ENCODE assay signal across 19 mouse cellular contexts in genomic region chr16:80408621-80409020, GRCm38 (mm10).
DNase-seq lines count a peak whose midpoint lies in the region.
"Had no signal": no experiment of that assay in that cellular context is flagged by ENCODE, and none has a peak within 500 bp of the region (broad histone marks: within the 10 kb centered on the region; RNA-seq: fewer than 3 reads in every experiment).

No protein-coding gene starts in this region.

- H3K9me3 ChIP-seq in embryonic facial prominence, embryonic 10.5 days: no peaks in the 10 kb centered on the region
- H3K9me3 ChIP-seq: embryonic facial prominence, embryonic 13.5 days; embryonic facial prominence, embryonic 15.5 days; forebrain, embryonic 10.5 days; forebrain, embryonic 12.5 days had no signal

- H3K36me3 ChIP-seq in embryonic facial prominence, embryonic 10.5 days (replicated peaks): no peaks in the 10 kb centered on the region
- H3K36me3 ChIP-seq: embryonic facial prominence, embryonic 13.5 days; embryonic facial prominence, embryonic 15.5 days; forebrain, embryonic 10.5 days; forebrain, embryonic 12.5 days; G1E had no signal

- DNase-seq in Muller cell, postnatal 12 days (ENCODE audit: inconsistent ontology term): peak; percentile 73
- peak; percentile 27 for DNase-seq in fibroblast of lung, adult 2 months (ENCODE audit: low read depth)
- DNase-seq in adrenal gland, postnatal 10 days: no peak
- no peak for DNase-seq in right cerebral cortex, adult 2 months (ENCODE audit: low spot score in 2 of 2)
- DNase-seq in embryonic facial prominence, embryonic 10.5 days (ENCODE audit: low spot score): no peak
- DNase-seq: adrenal gland, adult 2 months; adrenal gland, postnatal 14 days; adrenal gland, postnatal 36 days; cerebellum, adult 11-12 months; cerebellum, adult 2 months; cerebellum, adult 9-10 months; cerebellum, postnatal 10 days; cerebellum, postnatal 25 days had no signal

- no peak overlapping the region for H3K27ac ChIP-seq in embryonic facial prominence, embryonic 10.5 days (replicated peaks)
- H3K27ac ChIP-seq: embryonic facial prominence, embryonic 13.5 days; embryonic facial prominence, embryonic 15.5 days; forebrain, embryonic 10.5 days; forebrain, embryonic 12.5 days had no signal

- H3K4me3 ChIP-seq in embryonic facial prominence, embryonic 10.5 days: no peak overlapping the region
- H3K4me3 ChIP-seq: embryonic facial prominence, embryonic 13.5 days; embryonic facial prominence, embryonic 15.5 days; forebrain, embryonic 10.5 days; forebrain, embryonic 12.5 days had no signal

- no peaks in the 10 kb centered on the region for H3K4me1 ChIP-seq in embryonic facial prominence, embryonic 10.5 days
- H3K4me1 ChIP-seq: embryonic facial prominence, embryonic 13.5 days; embryonic facial prominence, embryonic 15.5 days; forebrain, embryonic 10.5 days; forebrain, embryonic 12.5 days had no signal

- H3K27me3 ChIP-seq in embryonic facial prominence, embryonic 10.5 days (replicated peaks; ENCODE audit: low read depth, poor library complexity, severe bottlenecking): no peaks in the 10 kb centered on the region
- H3K27me3 ChIP-seq: CH12.LX; embryonic facial prominence, embryonic 13.5 days; embryonic facial prominence, embryonic 15.5 days; forebrain, embryonic 12.5 days had no signal

Comparison
In these comparisons a context has a peak if more than half of its experiments do, and no peak if none do; other contexts are left out.
1. DNase-seq: peak in Muller cell, postnatal 12 days (single experiment) and fibroblast of lung, adult 2 months (single experiment); none in adrenal gland, postnatal 10 days (single experiment), right cerebral cortex, adult 2 months (0 of 2) and embryonic facial prominence, embryonic 10.5 days (single experiment).